Mouse (Mus musculus): ENCODE results near the gene Ncor2.

The Ncor2 gene

DNA sequence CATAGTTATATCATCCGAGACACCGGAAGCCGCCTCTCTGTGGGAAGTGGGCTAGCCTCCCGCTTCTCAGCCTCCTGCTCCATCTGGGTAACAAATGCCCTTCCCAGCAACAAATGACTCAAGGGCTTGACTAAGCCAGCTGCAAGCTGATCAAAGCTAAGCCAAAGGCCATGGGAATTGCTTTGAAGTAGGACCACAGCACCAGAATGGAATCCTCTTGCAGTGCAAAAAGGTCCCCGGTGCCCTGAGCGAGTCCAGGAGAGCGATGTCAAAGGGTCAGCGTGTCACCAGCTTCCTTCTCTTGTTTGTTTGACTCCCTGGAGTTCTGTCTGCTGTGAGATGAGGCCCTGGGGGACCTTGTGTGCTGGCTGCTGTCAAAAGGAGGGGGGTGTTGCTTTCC, 209.2 kb downstream of the Ncor2 start:
- DNase-seq (ENCODE audit: low spot score): no peak
